Mouse (Mus musculus): ENCODE results near the gene Tra2a. TPM values are rescaled to one million over a fixed set of nuclear protein-coding genes. Genes with fewer than 3 reads are reported as not detected.

The Tra2a gene
- 108 TPM for polyA plus RNA-seq (2017; shearing (Covaris generic))

DNA sequence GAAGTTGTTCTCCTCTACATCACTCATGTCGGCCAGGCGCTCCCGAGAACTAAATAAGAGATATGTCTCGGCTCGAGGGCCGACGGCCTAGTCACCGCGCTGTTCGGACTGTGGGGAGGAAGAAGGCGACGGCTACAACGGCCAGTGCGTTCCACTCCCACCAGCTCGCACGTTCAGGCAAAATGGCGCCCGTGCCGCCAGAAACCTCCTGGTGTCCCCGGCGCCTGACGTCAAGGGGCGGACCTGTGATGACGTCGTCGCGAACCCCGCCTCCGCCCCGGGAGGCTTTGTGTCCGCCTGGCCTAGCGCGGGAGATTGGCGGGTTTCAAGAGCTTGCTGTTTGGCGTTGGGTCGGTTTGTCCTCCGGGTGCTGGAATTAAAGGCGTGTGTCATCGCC, at the start of gene Tra2a:
Gene Tra2a (minus strand): TSS at position 187 of the 397 bp plus-strand sequence.

DNA sequence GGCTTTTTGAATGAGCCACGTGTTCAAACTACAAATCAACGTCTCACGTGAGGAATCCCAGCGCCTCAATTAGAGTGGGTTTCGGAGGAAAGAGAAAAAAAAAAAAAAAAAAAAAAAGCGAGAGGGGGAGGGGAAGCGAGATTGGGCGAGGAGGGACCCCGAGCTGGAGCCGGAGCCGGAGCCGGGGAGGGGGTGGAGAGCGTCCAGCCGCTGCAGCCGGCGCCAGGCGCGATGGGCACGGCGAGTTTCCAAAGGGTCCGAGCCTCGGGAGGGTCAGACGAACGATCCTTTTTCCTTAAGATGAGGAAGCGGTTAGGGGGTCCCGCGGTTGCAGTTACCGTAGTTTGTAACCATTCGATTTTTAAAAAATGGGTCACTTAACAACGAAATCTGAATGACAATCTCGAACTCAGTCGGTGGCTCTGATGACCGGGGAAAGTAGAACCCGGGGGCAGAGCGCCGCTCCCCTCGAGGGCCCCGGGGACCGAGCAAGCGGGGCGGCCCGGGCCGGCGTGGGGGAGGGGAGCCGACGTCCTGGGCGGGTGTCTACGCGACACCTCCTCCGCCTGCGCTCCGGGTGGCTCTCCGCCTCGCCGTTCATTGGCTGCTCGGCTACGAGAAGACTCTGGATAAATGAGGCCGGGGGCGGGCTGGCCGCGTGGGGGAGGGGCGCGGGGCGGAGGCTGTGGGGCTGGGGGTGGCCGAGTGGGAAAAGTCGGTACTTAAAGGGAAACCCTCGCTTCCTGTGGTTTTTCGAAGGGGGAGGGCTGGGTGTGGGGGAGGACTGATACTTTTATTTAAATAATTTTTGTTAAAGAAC, 48.7 kb downstream of the Tra2a start, which contains the start of gene Igf2bp3:
Gene Igf2bp3 (minus strand): TSS at position 30 of the 820 bp plus-strand sequence.

Other genes starting within 250 kb of the Tra2a start
- 2.8 TPM for gene Gpnmb, start 227.5 kb downstream of the Tra2a start, polyA plus RNA-seq (2017; shearing (Covaris generic))
- 51.8 TPM for gene Malsu1, start 190.2 kb downstream of the Tra2a start, polyA plus RNA-seq (2017; shearing (Covaris generic))
- gene Igf2bp3, start 49.1 kb downstream of the Tra2a start, polyA plus RNA-seq (2017; shearing (Covaris generic)), result 0.92 TPM
- gene Ccdc126, start 55.2 kb upstream of the Tra2a start, polyA plus RNA-seq (2017; shearing (Covaris generic)), result 11.9 TPM
- gene Fam221a, start 103.7 kb upstream of the Tra2a start, polyA plus RNA-seq (2017; shearing (Covaris generic)), result 4.8 TPM
- gene Stk31, start 131.6 kb upstream of the Tra2a start, polyA plus RNA-seq (2017; shearing (Covaris generic)), result not detected